Mouse (Mus musculus): Measurements from ENCODE around the gene Tsc2. TPM values are rescaled to one million over a fixed set of nuclear protein-coding genes. Genes with fewer than 3 reads are reported as not detected.

The Tsc2 gene
- total and polyA plus RNA-seq, 3 experiments: 9.1 to 69.8 (median 35.2) TPM

GRCm38 (mm10) chr17:24579532-24579931 is 52.9 kb downstream of the Tsc2 start:
- Histone ChIP-seq H3K9ac (ENCODE audit: insufficient read depth, low read depth) (no peak overlapping the region), H3K79me2 (replicated peaks; ENCODE audit: control insufficient read depth, extremely low read depth, insufficient read depth, poor library complexity, severe bottlenecking) (no peaks in the 10 kb centered on the region), H3K9me3 (replicated peaks; ENCODE audit: low read length) (no peaks in the 10 kb centered on the region), H3K27ac (ENCODE audit: insufficient read depth, low read depth) (no peak overlapping the region), H3K4me1 (ENCODE audit: control insufficient read depth in 1 of 2, insufficient read depth in 2 of 2) (peaks cover 6 to 69% of the 10 kb centered on the region in 2 experiments), H3K27me3 (replicated peaks) (no peaks in the 10 kb centered on the region), H3K36me3 (replicated peaks in 1 of 2; ENCODE audit: control insufficient read depth in 1 of 2, insufficient read depth in 1 of 2, low read length in 1 of 2) (peaks cover 56 to 74% of the 10 kb centered on the region in 2 experiments), H3K4me2 (ENCODE audit: insufficient read depth, low read depth, poor library complexity, severe bottlenecking) (no peak overlapping the region), H3K4me3 (replicated peaks in 1 of 3; ENCODE audit: low read depth in 2 of 3, low read length in 2 of 3, poor library complexity in 1 of 3) (no peak overlapping the region)
- dilution Hi-C loops (cut with MboI; ENCODE audit: extremely low pct_ligation_motif_present, extremely low pct_unique_long_range_greater_than_20kb, low sequenced_read_pairs): no loop called here
- in situ Hi-C loops (cut with MboI; ENCODE audit: low pct_ligation_motif_present, low pct_unique_long_range_greater_than_20kb, low sequenced_read_pairs): loop anchor here (5.0 kb wide), 1 partner anchor 37 kb away; no protein-coding TSS in a partner anchor
- no peak for DNase-seq (ENCODE audit: extremely low read depth)
- TF ChIP-seq ZC3H11A (IDR thresholded peaks at IDR 0.05; ENCODE audit: low read depth, low read length) (no peak), GABPA (IDR thresholded peaks at IDR 0.05; ENCODE audit: insufficient replicate concordance, low read depth, low read length) (no peak), SIN3A (IDR thresholded peaks at IDR 0.05; ENCODE audit: low read length) (no peak), MYC (IDR thresholded peaks at IDR 0.05; ENCODE audit: low read depth, low read length) (no peak), CHD2 (IDR thresholded peaks at IDR 0.05; ENCODE audit: low read length) (no peak), TCF12 (IDR thresholded peaks at IDR 0.05; ENCODE audit: low read depth, low read length) (no peak), USF1 (IDR thresholded peaks at IDR 0.05; ENCODE audit: low read depth, low read length) (no peak), USF2 (conservative IDR thresholded peaks at IDR 0.05; ENCODE audit: low read depth, low read length) (no peak), CHD1 (IDR thresholded peaks at IDR 0.05; ENCODE audit: low read depth, low read length) (no peak), BHLHE40 (IDR thresholded peaks at IDR 0.05; ENCODE audit: low read depth, low read length) (no peak), POLR2AphosphoS2 (IDR thresholded peaks at IDR 0.05; ENCODE audit: low read depth, low read length) (no peak), PAX5 (IDR thresholded peaks at IDR 0.05; ENCODE audit: low read length) (no peak), UBTF (IDR thresholded peaks at IDR 0.05; ENCODE audit: low read depth, low read length) (no peak), IRF4 (IDR thresholded peaks at IDR 0.05; ENCODE audit: low read depth, low read length) (no peak), MAFK (IDR thresholded peaks at IDR 0.05; ENCODE audit: insufficient replicate concordance, low read length) (no peak), RAD21 (IDR thresholded peaks at IDR 0.05; ENCODE audit: low read depth, low read length) (no peak), ZNF384 (IDR thresholded peaks at IDR 0.05; ENCODE audit: low read depth, low read length) (no peak)

- dilution Hi-C loops (cut with MboI; ENCODE audit: extremely low pct_ligation_motif_present, extremely low pct_unique_long_range_greater_than_20kb, low sequenced_read_pairs): no loop called here
- no peak overlapping the region for H3K4me3 ChIP-seq (replicated peaks in 1 of 3; ENCODE audit: low read depth in 2 of 3, low read length in 2 of 3, poor library complexity in 1 of 3)
- peaks cover 60 to 97% of the 10 kb centered on the region in 2 experiments for H3K36me3 ChIP-seq (replicated peaks in 1 of 2; ENCODE audit: control insufficient read depth in 1 of 2, insufficient read depth in 1 of 2, low read length in 1 of 2)
- no peak for DNase-seq (ENCODE audit: extremely low read depth)
- H3K79me2 ChIP-seq (replicated peaks; ENCODE audit: control insufficient read depth, extremely low read depth, insufficient read depth, poor library complexity, severe bottlenecking): no peaks in the 10 kb centered on the region
- no peak for TF ChIP-seq CHD2 (IDR thresholded peaks at IDR 0.05; ENCODE audit: low read length)
- no peak for TF ChIP-seq JUND (conservative IDR thresholded peaks at IDR 0.05; ENCODE audit: low read depth, low read length)
- H3K4me1 ChIP-seq (ENCODE audit: control insufficient read depth in 1 of 2, insufficient read depth in 2 of 2): peaks cover 2 to 19% of the 10 kb centered on the region in 2 experiments; a peak in 2 of 4 replicates
- in situ Hi-C loops (cut with MboI; ENCODE audit: low pct_ligation_motif_present, low pct_unique_long_range_greater_than_20kb, low sequenced_read_pairs): no loop called here
- H3K9me3 ChIP-seq (replicated peaks; ENCODE audit: low read length): no peaks in the 10 kb centered on the region
- H3K27me3 ChIP-seq (replicated peaks): no peaks in the 10 kb centered on the region
- H3K9ac ChIP-seq (ENCODE audit: insufficient read depth, low read depth): no peak overlapping the region
- H3K4me2 ChIP-seq (ENCODE audit: insufficient read depth, low read depth, poor library complexity, severe bottlenecking): no peak overlapping the region
- H3K27ac ChIP-seq (ENCODE audit: insufficient read depth, low read depth): no peak overlapping the region
These were observed 58.6 kb downstream of the Tsc2 start for GRCm38 (mm10) chr17:24573811-24574210.
